Mouse (Mus musculus) CD4-positive, CD25-positive, alpha-beta regulatory T cell, adult 4 months (primary cell): Measurements from ENCODE around the gene Obscn. TPM values are rescaled to one million over a fixed set of nuclear protein-coding genes. Genes with fewer than 3 reads are reported as not detected.

Experiments
- ATAC-seq: one replicate; pipeline ENCODE4 v1.8.0; 2017
- polyA plus RNA-seq, 2 experiments: library from polyadenylated mRNA; unstranded; fragments of 100-300 nt; shearing (Covaris generic); gene quantifications; one replicate each; pipeline ENCODE4 v1.2.1; 2017

Gene Obscn
- polyA plus RNA-seq, 2 experiments from 2014 or later: not detected

DNA sequence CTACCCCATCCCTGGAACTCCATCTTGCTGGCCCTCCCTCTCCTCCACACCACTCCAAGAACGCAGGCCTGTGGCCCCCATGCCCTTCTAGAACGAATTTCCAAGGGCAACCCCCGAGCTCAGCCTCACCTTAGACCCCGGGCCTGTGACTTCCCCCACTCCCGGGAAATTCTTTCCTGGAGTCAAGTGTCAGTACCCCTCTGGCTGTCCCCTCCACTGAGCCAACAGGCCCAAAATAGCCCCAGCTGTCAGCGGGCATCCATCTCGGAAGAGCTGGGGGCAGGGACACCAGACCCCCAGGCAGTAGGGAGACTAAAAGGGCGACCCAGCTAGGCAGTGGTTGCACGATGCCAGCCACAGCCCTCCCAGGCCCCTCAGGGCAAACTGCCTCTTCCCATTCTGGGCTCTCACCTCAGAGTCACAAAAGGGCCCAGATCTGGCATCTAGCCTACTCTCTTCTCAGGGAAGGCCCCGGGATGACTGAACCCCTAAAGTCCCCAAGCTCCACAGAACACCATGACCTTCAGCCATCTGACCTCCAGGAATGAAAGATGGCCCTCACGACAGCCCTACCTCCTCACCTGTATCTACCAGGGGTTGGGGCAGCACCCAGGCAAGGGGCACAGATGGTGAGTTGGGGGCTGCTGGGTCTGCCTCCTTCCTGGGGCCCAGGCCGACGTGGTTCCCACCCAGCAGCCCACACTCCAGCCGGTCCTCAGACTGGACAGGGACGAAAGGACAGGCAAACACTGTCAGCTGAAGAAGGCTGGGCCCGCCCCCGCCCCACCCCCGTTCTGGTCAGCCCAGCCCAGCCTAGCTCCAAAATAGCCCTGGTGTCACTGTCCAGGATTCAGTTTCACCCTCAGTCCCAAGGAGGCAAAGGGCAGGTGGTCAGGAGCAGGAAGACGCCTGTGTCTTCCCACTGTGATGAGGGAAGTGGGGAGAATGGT is 2.6 kb upstream of the Obscn start:
- no peak for ATAC-seq

DNA sequence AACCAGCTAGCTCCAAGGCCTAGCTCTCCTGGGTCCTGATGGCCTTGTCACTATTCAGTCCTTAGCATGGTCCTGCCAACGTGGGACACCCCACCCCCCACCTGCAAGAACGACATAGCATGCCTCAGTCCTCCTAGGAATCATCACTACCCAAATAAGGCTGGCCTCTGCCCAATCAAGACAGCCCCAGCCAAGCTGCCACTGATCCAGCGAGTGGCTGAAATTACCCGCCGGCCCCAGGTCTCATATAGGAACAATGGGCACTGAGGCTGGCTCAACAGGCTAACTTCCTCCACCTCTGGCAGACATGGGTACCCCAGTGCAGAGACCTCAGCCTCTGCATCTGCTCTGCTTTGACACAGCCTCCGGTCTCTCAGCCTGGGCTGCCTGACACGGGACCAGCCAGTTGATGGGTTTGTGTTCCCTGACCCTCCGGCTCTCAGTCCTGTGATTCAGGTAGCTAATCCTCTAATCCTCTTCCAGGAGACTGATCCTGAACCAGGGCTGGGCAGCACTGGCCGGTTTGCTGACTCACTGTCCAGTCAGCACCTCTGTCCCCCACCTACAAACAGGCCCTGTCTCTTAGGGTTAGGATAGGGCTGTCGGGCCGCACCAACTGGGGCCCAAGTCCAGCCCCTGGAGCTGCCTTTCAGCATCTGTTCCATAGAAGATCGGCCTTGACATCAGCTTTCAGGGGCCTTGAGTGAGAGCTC is 948 bp upstream of the Obscn start:
- no peak for ATAC-seq

- no peak for ATAC-seq
Measured at GRCm38 (mm10) chr11:59135051-59135820, 966 bp downstream of the Obscn start.

DNA sequence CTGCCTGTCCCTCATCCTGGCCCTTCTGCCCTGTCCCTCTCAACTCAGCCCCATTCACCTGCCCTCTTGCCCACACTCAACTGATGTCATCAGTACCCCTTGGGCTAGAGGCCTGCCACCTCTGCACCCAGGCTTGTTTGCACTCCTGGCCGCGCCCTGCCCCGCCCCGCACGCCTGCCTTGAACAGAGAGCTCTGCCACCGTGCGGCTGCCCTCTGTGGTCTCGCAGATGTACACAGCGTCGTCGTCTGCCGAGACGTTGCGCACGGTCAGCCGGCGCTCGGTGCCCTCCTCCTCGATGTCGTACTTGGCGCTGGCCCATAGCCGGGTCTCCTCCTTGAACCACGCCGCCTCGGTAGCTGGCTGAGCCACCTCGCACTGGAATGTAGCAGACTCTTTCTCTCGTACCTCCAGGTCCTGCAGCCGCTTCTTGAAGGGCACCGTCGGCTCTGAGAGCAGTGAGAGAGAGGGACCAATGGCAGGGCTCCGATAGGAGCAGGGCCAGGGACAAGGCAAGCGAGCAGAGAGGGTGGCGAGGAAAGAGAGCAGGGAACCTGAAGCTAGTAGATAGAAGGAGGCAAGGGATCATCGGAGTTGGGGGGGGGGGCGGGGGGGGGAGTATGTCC is 1.7 kb downstream of the Obscn start:
- no peak for ATAC-seq

DNA sequence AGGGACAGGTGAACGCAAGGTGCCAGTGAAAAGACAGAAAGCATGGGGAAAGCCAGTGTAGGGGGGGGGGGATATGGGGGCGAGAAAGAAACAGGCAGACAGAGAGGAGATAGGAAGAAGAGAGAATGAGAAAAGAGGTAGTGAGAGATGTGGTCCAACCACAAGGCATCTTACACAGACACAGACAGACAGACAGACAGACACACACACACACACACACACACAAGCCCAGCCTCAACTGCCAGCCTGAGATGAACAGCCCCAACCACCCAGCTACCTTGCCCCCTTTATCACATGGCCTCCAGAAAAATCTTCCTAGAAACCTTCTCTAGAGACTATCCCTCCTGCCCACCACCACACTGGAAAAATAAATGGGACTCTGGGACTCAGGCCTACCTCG is 4.1 kb downstream of the Obscn start:
- ATAC-seq: no peak

GRCm38 (mm10) chr11:59131348-59131919 is 4.8 kb downstream of the Obscn start:
- ATAC-seq: no peak

DNA sequence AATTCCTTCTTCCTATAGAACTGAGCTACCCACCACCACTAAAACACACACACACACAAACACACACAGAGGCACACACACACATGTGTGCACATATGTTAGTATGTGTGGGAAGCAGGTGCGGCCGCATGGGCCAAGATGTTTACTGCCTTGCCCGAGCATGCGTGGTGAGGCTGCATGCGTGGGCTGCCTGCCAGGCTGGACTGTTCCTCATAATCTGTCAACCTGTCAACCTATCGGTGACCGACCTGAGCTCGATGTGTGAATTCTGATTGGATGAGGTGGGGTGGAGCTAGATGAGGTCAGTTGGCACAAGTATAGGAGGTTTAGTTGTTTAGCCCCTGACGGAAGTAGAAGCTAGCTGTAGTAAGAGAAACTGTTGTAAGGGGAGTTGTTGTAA is 5.4 kb downstream of the Obscn start:
- ATAC-seq: no peak

- ATAC-seq: no peak
Measured at GRCm38 (mm10) chr11:59105945-59106344, 30.3 kb downstream of the Obscn start.

- no peak for ATAC-seq
Measured at GRCm38 (mm10) chr11:59102324-59102723, 33.9 kb downstream of the Obscn start.

DNA sequence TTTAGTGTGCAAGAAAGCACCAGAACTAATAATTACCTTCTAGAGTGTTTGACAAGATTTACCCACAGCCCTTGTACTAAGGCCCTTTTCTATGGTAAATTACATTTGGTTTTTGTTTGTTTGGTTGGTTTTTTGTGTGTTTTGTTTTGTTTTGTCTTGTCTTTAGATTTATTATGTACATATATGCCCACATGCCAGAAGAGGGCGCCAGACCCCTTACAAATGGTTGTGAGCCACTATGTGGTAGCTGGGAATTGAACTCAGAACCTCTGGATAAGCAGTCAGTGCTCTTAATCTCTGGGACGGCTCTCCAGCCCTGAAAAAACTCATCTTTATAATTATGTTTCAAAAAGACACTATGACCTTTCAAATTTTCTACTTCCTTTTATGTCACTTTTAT is 37.9 kb downstream of the Obscn start:
- no peak for ATAC-seq

GRCm38 (mm10) chr11:59097770-59098169 is 38.4 kb downstream of the Obscn start:
- no peak for ATAC-seq

DNA sequence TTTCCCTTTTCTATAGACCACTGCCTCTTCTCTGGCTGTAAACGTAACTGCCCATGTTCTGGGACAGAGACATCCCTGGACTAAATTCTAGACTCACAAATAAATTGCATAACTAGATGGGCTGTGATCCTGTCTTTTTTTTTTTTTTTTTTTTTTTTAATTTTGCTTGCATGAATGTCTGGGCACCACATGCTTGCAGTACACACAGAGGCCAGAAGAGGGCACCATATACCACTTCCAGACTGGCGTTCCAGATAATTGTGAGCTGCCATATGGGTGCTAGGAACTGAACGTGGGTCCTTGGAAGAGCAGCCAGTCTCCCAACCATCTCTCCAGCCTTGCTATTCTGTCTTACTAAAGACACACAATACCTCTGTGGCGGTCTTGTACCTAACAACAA is 42.0 kb downstream of the Obscn start:
- ATAC-seq: no peak

DNA sequence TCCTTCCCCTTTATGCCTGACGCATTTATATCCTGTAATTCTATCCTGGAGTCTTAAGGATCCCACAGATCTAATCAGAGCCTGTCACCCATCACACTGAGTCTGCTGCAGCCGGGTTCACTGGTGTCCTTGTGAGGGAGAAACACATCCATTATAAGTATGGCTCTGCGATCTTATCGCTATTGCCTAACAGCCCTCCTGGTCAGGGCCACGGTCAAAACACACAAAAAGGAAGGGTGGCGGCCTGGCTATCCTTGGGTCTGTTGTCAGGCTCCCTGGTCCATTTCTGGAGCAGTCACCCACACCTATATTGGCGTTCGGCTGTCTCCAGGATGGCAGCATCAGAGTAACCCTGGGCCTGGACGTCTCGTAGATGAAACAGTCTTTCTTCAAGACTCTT is 48.6 kb downstream of the Obscn start:
- ATAC-seq: no peak

DNA sequence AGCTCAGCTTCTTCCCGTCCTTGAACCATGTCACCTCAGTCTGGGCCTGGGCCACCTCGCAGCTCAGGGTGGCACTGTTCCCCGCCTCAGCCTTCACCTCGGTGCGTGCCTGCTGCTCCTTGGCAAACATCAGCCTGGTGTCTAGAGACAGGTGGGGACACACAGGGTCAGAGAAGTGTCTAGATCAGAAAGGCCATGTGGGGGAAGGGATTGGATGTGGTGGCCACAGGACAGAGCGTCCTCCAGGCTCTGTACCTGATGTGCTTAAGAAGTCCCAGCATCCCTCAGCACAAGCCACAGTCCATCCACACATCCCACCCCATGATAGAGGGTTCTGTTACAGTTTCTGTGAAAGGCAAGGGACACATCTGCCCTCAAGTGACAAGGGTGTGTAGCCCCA is 51.0 kb downstream of the Obscn start:
- no peak for ATAC-seq

DNA sequence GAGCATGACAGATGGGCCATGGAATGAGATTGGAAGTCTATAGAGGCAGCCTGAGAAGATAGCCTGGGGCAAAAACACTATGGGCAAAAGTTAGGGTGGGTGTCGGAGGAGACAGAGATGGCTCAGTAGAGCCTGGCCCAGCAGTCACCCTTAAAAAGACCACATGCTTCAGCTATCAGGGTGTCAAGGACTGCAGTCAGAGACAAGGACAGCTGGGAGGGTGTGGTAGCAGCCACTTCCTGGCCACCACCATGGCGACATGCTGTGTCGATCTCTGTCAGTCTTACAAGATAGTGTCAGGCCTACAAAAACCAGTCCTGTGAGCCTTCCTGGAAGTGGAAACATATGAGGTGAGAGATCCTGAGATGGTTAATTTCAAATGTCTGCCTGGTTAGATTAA is 53.1 kb downstream of the Obscn start:
- no peak for ATAC-seq

GRCm38 (mm10) chr11:59078311-59078710 is 57.9 kb downstream of the Obscn start:
- ATAC-seq: no peak

DNA sequence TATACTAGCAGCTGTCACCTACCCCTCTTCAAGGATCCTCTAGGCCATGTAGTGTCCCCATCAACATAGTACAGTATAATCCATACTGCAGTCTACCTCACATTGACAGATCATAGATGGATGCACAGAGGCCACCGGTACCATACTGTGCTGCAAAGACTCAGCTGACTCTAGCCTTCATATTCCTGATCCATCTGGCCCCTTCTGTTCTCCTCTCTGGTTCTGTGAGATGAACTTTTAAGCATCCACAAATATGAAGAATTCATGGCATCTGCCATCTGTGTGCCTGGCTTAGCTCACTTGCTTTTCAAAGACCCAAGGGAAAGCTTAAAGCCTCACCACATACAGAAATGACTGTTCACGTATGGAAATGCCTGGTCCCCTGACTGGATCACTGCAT is 65.9 kb downstream of the Obscn start:
- no peak for ATAC-seq

DNA sequence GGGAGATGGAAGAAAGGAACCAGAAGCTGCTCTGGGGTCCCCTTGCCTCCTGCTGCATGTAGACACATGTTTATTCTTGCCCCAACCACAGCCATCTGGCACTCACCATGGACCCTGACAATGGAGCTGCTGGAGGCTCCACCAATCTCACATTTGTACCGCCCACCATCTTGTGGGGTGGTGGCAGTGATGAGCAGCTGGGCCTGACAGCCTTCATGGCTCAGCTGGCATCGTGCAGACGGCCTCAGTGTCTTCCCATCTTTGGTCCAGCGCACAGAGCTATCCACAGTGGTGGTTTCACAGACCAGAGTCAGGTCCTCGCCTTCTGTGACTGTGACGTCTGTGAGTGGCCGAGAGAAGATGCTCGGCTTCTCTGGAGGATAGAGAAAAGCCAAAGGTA is 67.3 kb downstream of the Obscn start:
- ATAC-seq: no peak

GRCm38 (mm10) chr11:59068433-59068832 is 67.8 kb downstream of the Obscn start:
- no peak for ATAC-seq

DNA sequence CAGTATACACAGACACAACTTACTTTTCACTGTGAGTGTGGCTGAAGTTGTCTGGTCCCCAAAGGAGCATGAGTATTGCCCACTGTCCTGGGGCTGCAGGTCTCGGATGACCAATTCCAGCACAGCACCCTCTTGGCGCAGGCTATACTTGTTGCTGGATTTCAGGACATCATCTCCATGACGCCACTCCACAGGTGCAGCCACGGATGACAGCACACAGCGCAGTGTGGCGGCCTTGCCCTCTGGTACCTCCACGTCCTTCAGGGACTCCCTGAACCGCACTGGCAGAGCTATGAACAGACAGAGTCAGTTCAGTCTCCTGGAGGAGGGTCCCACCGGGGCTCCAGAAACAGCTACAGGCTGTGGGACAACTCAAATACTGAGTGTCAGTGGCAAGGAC is 68.3 kb downstream of the Obscn start:
- no peak for ATAC-seq

DNA sequence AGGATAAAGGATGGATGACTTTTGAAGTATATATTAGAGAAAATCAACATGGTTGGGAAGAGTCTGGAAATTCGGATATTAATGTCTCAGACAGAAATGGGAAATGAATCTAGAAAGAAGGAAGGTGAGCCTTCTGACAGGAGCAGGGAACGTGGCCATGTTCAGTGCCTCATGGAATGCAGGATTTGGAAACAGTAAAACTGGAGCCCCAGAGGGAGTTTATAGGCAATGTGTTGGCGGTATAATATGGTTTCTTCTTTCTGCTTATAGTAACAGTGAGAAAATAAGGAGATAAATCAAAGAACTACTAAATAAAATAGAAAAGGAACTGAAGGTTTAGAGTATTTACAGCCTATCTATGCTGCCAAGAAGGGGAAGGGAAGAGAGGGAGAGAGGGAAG is 78.2 kb downstream of the Obscn start:
- ATAC-seq: no peak

DNA sequence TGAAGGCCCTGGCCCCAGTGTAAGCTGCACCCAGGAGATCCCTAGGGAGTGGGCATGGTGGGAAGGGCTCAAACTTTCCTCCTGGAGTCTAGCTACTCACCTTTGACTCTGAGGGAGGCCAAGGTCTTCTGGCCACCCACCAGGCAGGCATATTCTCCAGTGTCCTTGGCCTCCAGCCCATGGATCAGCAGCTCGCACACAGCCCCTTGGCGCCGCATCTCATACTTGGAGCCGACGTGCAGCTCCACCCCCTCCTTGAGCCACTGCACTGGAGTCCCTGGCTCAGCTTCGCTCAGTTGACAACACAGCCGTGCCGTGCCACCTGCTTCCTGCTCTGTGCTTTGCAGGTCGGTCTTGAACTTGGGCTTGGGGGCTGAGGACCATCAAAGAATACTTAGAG is 85.2 kb downstream of the Obscn start:
- no peak for ATAC-seq
